ENCODE assay signal across 8 mouse cellular contexts in genomic region chr6:90428380-90428974, GRCm38 (mm10). TPM values are rescaled to one million over a fixed set of nuclear protein-coding genes. Genes with fewer than 3 reads are reported as not detected.
DNase-seq lines count a peak whose midpoint lies in the region; ATAC-seq and TF ChIP-seq lines count a peak whose summit lies in the region.

Cfap100 (minus strand) TSS chr6:90428797.

- no peak within 1 kb of the TSS for H3K27ac ChIP-seq in brown adipose tissue, adult 24 weeks (replicated peaks; ENCODE audit: low read depth, low read length)
- H3K27ac ChIP-seq in forebrain, embryonic 10.5 days, result peak within 1 kb of the TSS; percentile 80
- no peak within 1 kb of the TSS for H3K27ac ChIP-seq in heart, embryonic 13.5 days (replicated peaks)
- H3K27ac ChIP-seq in kidney, embryonic 16.5 days (ENCODE audit: low read length), result no peak within 1 kb of the TSS; the same call in 1 of the 2 replicates
- H3K27ac ChIP-seq in midbrain, postnatal 0 days (ENCODE audit: low read depth, low read length), result peak within 1 kb of the TSS; percentile 68

- DNase-seq in forebrain, embryonic 10.5 days (ENCODE audit: extremely low spot score, low spot score), result peak; percentile 79
- DNase-seq in liver, result peak; percentile 59
- peak; percentile 79 for DNase-seq in midbrain, postnatal 0 days (ENCODE audit: low spot score)
- DNase-seq in testis, postnatal 10 days (ENCODE audit: low spot score), result peak; percentile 84

- H3K27me3 ChIP-seq in E14TG2a.4 (ENCODE audit: insufficient read depth, low read length), result peaks cover 29% of the 10 kb centered on the region
- peaks cover 35% of the 10 kb centered on the region for H3K27me3 ChIP-seq in forebrain, embryonic 10.5 days (ENCODE audit: poor library complexity, severe bottlenecking)
- peaks cover 24% of the 10 kb centered on the region for H3K27me3 ChIP-seq in heart, embryonic 13.5 days (replicated peaks)
- H3K27me3 ChIP-seq in kidney, embryonic 16.5 days (ENCODE audit: insufficient read depth, low read length), result peaks cover 14% of the 10 kb centered on the region
- no peaks in the 10 kb centered on the region for H3K27me3 ChIP-seq in midbrain, postnatal 0 days (ENCODE audit: insufficient read depth, low read length)

- peaks cover 3% of the 10 kb centered on the region; the same call in 1 of the 2 replicates for H3K36me3 ChIP-seq in E14TG2a.4 (ENCODE audit: insufficient read depth, low read length)
- no peaks in the 10 kb centered on the region for H3K36me3 ChIP-seq in forebrain, embryonic 10.5 days (replicated peaks)
- H3K36me3 ChIP-seq in heart, embryonic 13.5 days, result no peaks in the 10 kb centered on the region
- no peaks in the 10 kb centered on the region for H3K36me3 ChIP-seq in kidney, embryonic 16.5 days (ENCODE audit: insufficient read depth, low read length)
- no peaks in the 10 kb centered on the region for H3K36me3 ChIP-seq in midbrain, postnatal 0 days (ENCODE audit: insufficient read depth, low read length)

- 0 out of 2 replicates have a peak, but pooled peaks have one; percentile 16 for ATAC-seq in heart, embryonic 13.5 days (ENCODE audit: extremely low read depth, insufficient number of reproducible peaks, low FRiP score, low TSS enrichment)
- peak; percentile 87 for ATAC-seq in kidney, embryonic 16.5 days (ENCODE audit: low FRiP score, low TSS enrichment)
- peak; percentile 89 for ATAC-seq in midbrain, postnatal 0 days (ENCODE audit: low FRiP score)

- under 1% methylated on average over 31 of the region's 31 CpGs for WGBS in forebrain, embryonic 10.5 days
- WGBS in heart, embryonic 13.5 days, result under 1% methylated on average over 31 of the region's 31 CpGs
- WGBS in kidney, embryonic 16.5 days, result under 1% methylated on average over 31 of the region's 31 CpGs
- under 1% methylated on average over 31 of the region's 31 CpGs for WGBS in midbrain, postnatal 0 days

- H3K9me3 ChIP-seq in E14TG2a.4 (ENCODE audit: low read length), result no peaks in the 10 kb centered on the region
- H3K9me3 ChIP-seq in forebrain, embryonic 10.5 days, result no peaks in the 10 kb centered on the region
- H3K9me3 ChIP-seq in heart, embryonic 13.5 days, result no peaks in the 10 kb centered on the region
- no peaks in the 10 kb centered on the region for H3K9me3 ChIP-seq in kidney, embryonic 16.5 days (ENCODE audit: low read length)
- no peaks in the 10 kb centered on the region for H3K9me3 ChIP-seq in midbrain, postnatal 0 days (ENCODE audit: low read length)

- TF ChIP-seq CTCF in E14TG2a.4 (conservative IDR thresholded peaks at IDR 0.05; ENCODE audit: low read length), result peak; percentile 41; the same call in 1 of the 2 replicates
- peak; percentile 78 for TF ChIP-seq CTCF in midbrain, postnatal 0 days (IDR thresholded peaks at IDR 0.05)

- peak within 1 kb of the TSS; percentile 79 for H3K9ac ChIP-seq in heart, embryonic 13.5 days
- peak within 1 kb of the TSS; percentile 64 for H3K9ac ChIP-seq in kidney, embryonic 16.5 days (replicated peaks; ENCODE audit: low read length)
- peak within 1 kb of the TSS; percentile 57 for H3K9ac ChIP-seq in midbrain, postnatal 0 days (replicated peaks; ENCODE audit: low read length, poor library complexity, severe bottlenecking)

- H3K4me3 ChIP-seq in E14TG2a.4 (replicated peaks; ENCODE audit: low read length), result peak within 1 kb of the TSS; percentile 74
- H3K4me3 ChIP-seq in brown adipose tissue, adult 24 weeks (ENCODE audit: insufficient read depth, low read depth, low read length), result peak within 1 kb of the TSS; percentile 50
- H3K4me3 ChIP-seq in forebrain, embryonic 10.5 days, result peak within 1 kb of the TSS; percentile 59
- peak within 1 kb of the TSS; percentile 55 for H3K4me3 ChIP-seq in heart, embryonic 13.5 days
- H3K4me3 ChIP-seq in kidney, embryonic 16.5 days (ENCODE audit: low read length), result peak within 1 kb of the TSS; percentile 50
- H3K4me3 ChIP-seq in midbrain, postnatal 0 days (ENCODE audit: low read depth, low read length), result peak within 1 kb of the TSS; percentile 41

- peaks cover 33% of the 10 kb centered on the region for H3K4me1 ChIP-seq in E14TG2a.4 (replicated peaks; ENCODE audit: low read depth, low read length)
- no peaks in the 10 kb centered on the region for H3K4me1 ChIP-seq in brown adipose tissue, adult 24 weeks (ENCODE audit: control insufficient read depth, insufficient read depth, insufficient read length, low read length)
- peaks cover 19% of the 10 kb centered on the region for H3K4me1 ChIP-seq in forebrain, embryonic 10.5 days
- H3K4me1 ChIP-seq in heart, embryonic 13.5 days, result peaks cover 10% of the 10 kb centered on the region
- peaks cover 8% of the 10 kb centered on the region; the same call in 1 of the 2 replicates for H3K4me1 ChIP-seq in kidney, embryonic 16.5 days (ENCODE audit: insufficient read depth, low read length)
- peaks cover 8% of the 10 kb centered on the region; the same call in 1 of the 2 replicates for H3K4me1 ChIP-seq in midbrain, postnatal 0 days (ENCODE audit: insufficient read depth, low read length)

- peak within 1 kb of the TSS; percentile 89 for H3K4me2 ChIP-seq in heart, embryonic 13.5 days
- H3K4me2 ChIP-seq in kidney, embryonic 16.5 days (replicated peaks; ENCODE audit: low read depth, low read length), result peak within 1 kb of the TSS; percentile 87
- peak within 1 kb of the TSS; percentile 83 for H3K4me2 ChIP-seq in midbrain, postnatal 0 days (ENCODE audit: low read depth, low read length, poor library complexity, severe bottlenecking)

RNA-seq across cellular contexts. Expression of gene Cfap100, which starts in this region (rescaled TPM):
- 1.6 TPM in 1 of 2 replicates, not detected in the other for polyA plus RNA-seq in brown adipose tissue, adult 24 weeks (2012; ENCODE audit: insufficient read depth, insufficient read length, missing spikeins)
- polyA plus RNA-seq in forebrain, embryonic 10.5 days (2016; fragmentation: Nextera tagmentation; extraction: Ambion mirVana), result 0.98 and 1.2 TPM in 2 replicates
- 0.05 and 0.28 TPM in 2 replicates for polyA plus RNA-seq in heart, embryonic 13.5 days (2015; fragmentation: Nextera tagmentation; extraction: Ambion mirVana)
- 0.49 and 0.62 TPM in 2 replicates for polyA plus RNA-seq in kidney, embryonic 16.5 days (2015; fragmentation: Nextera tagmentation; extraction: Ambion mirVana)
- total RNA-seq in midbrain, postnatal 0 days (2014; rRNA removed), result 3.5 and 22.7 TPM in 2 replicates
- 7.9 TPM in 2 replicates for polyA plus RNA-seq in midbrain, postnatal 0 days (2015; fragmentation: Nextera tagmentation; extraction: Ambion mirVana)

Comparison
In these comparisons a context has a peak if more than half of its experiments do, and no peak if none do; other contexts are left out.
1. Peak in ATAC-seq, H3K4me3 ChIP-seq, H3K9ac ChIP-seq and H3K4me2 ChIP-seq in heart, embryonic 13.5 days; RNA of the gene not detected or under 1 TPM.
2. Peak in ATAC-seq, H3K4me3 ChIP-seq, H3K9ac ChIP-seq and H3K4me2 ChIP-seq in kidney, embryonic 16.5 days; RNA of the gene not detected or under 1 TPM.
3. H3K27ac ChIP-seq: peak in forebrain, embryonic 10.5 days (single experiment) and midbrain, postnatal 0 days (single experiment); none in brown adipose tissue, adult 24 weeks (single experiment), heart, embryonic 13.5 days (single experiment) and kidney, embryonic 16.5 days (single experiment).
4. ATAC-seq: peak in every context shown above with its lines; median percentile 89 in midbrain, postnatal 0 days; 87 in kidney, embryonic 16.5 days; 16 in heart, embryonic 13.5 days.
5. Peak in every context shown above with its lines, with median percentiles within 50 percentile points of each other: H3K4me3 ChIP-seq, DNase-seq, H3K4me2 ChIP-seq and H3K9ac ChIP-seq.